Mouse (Mus musculus) liver, embryonic 14.5 days (tissue): ENCODE data around the gene Adgra1.

Experiments used
- CTCF ChIP-seq: IDR thresholded peaks from 2 replicates; pipeline ENCODE4 v1.5.1; 2016; ENCODE audit warnings: antibody characterized with exemption, low read depth, control low read depth
- EP300 ChIP-seq: IDR thresholded peaks from 2 replicates; pipeline ENCODE4 v1.6.1; 2016; ENCODE audit warnings: antibody characterized with exemption, low read depth

GRCm38 (mm10) chr7:139791601-139792000 lies 42.4 kb upstream of the Adgra1 start:
- TF ChIP-seq CTCF (no peak), EP300 (no peak)
